Mouse (Mus musculus) heart, embryonic 12.5 days (tissue): Measurements from ENCODE around the gene Iqca. TPM values are rescaled to one million over a fixed set of nuclear protein-coding genes. Genes with fewer than 3 reads are reported as not detected.

Experiments
- ATAC-seq: fragments of 200-750 bp; cut with Nextera tagmentation; 2 replicates; pipeline ENCODE4 v1.8.0; 2017; ENCODE audit warnings: moderate TSS enrichment, moderate library complexity; ENCODE audit not compliant: insufficient number of reproducible peaks, low FRiP score
- H3K27ac ChIP-seq: fragments of 300-500 bp; sonication (generic); 2 replicates; pipeline ENCODE4 v1.5.1; 2016; ENCODE audit warnings: mild to moderate bottlenecking, moderate library complexity; ENCODE audit not compliant: poor library complexity, severe bottlenecking
- H3K27me3 ChIP-seq: fragments of 300-500 bp; sonication (generic); replicated peaks from 2 replicates; pipeline ENCODE4 v1.6.1; 2016; ENCODE audit warnings: mild to moderate bottlenecking, moderate library complexity
- H3K36me3 ChIP-seq: fragments of 300-500 bp; sonication (generic); 2 replicates; pipeline ENCODE4 v1.6.1; 2016; ENCODE audit warnings: mild to moderate bottlenecking, moderate library complexity
- H3K4me1 ChIP-seq: fragments of 300-500 bp; sonication (generic); replicated peaks from 2 replicates; pipeline ENCODE4 v1.6.1; 2016; ENCODE audit warnings: mild to moderate bottlenecking
- H3K4me2 ChIP-seq: fragments of 300-500 bp; sonication (generic); 2 replicates; pipeline ENCODE4 v1.6.1; 2016; ENCODE audit warnings: mild to moderate bottlenecking, moderate library complexity
- H3K4me3 ChIP-seq: fragments of 300-500 bp; sonication (generic); 2 replicates; pipeline ENCODE4 v1.5.1; 2016; ENCODE audit warnings: mild to moderate bottlenecking
- H3K9ac ChIP-seq: fragments of 300-500 bp; sonication (generic); 2 replicates; pipeline ENCODE4 v1.6.1; 2016; ENCODE audit warnings: mild to moderate bottlenecking, moderate library complexity
- H3K9me3 ChIP-seq: fragments of 300-500 bp; sonication (generic); replicated peaks from 2 replicates; pipeline ENCODE4 v1.6.1; 2016; ENCODE audit warnings: mild to moderate bottlenecking, moderate library complexity
- WGBS: fragments of 180-500 bp; shearing (Covaris S2); methylation state at CpG from one replicate; pipeline ENCODE4 v1.1.7; 2016; 5-methylcytosine and 5-hydroxymethylcytosine counted together
- polyA plus RNA-seq: library from polyadenylated mRNA; unstranded; fragments of >200 nt; fragmentation: Nextera tagmentation; extraction: Ambion mirVana; gene quantifications from 2 replicates; pipeline ENCODE4 v1.2.1, GENCODE M21; 2016

Gene Iqca
- polyA plus RNA-seq, 1 experiment from 2014 or later: not detected

GRCm38 (mm10) chr1:90132402-90132801 is 20.8 kb downstream of the Iqca start:
- Histone ChIP-seq H3K27ac (no peak overlapping the region), H3K36me3 (no peaks in the 10 kb centered on the region), H3K27me3 (peaks cover 20% of the 10 kb centered on the region; the same call in 1 of the 2 replicates), H3K9me3 (no peaks in the 10 kb centered on the region), H3K9ac (no peak overlapping the region), H3K4me3 (no peak overlapping the region), H3K4me2 (no peak overlapping the region), H3K4me1 (no peaks in the 10 kb centered on the region; the same call in 1 of the 2 replicates)
- ATAC-seq: no peak
- WGBS: 86% methylated on average over 11 of the region's 11 CpGs

GRCm38 (mm10) chr1:90131982-90132381 is 21.2 kb downstream of the Iqca start:
- Histone ChIP-seq H3K4me3 (no peak overlapping the region), H3K4me1 (no peaks in the 10 kb centered on the region; the same call in 1 of the 2 replicates), H3K36me3 (no peaks in the 10 kb centered on the region), H3K9me3 (no peaks in the 10 kb centered on the region), H3K9ac (no peak overlapping the region), H3K27ac (no peak overlapping the region), H3K27me3 (0 out of 2 replicates have a peak, but pooled peaks cover 17% of the 10 kb centered on the region), H3K4me2 (no peak overlapping the region)
- no peak for ATAC-seq
- 81% methylated on average over 7 of the region's 7 CpGs for WGBS

- no peaks in the 10 kb centered on the region for H3K36me3 ChIP-seq
- ATAC-seq: no peak
- 89% methylated on average over 12 of the region's 12 CpGs for WGBS
- no peak overlapping the region for H3K9ac ChIP-seq
- H3K27me3 ChIP-seq: peaks cover 32% of the 10 kb centered on the region
- no peak overlapping the region for H3K4me3 ChIP-seq
- H3K9me3 ChIP-seq: no peaks in the 10 kb centered on the region; the same call in 1 of the 2 replicates
- no peak overlapping the region for H3K27ac ChIP-seq
- peaks cover 5% of the 10 kb centered on the region; the same call in 1 of the 2 replicates for H3K4me1 ChIP-seq
- no peak overlapping the region for H3K4me2 ChIP-seq
These were observed 28.6 kb downstream of the Iqca start for GRCm38 (mm10) chr1:90124561-90124960.

GRCm38 (mm10) chr1:90120706-90121105 is 32.5 kb downstream of the Iqca start:
- WGBS: 76% methylated on average over 6 of the region's 6 CpGs
- no peak for ATAC-seq
- 0 out of 2 replicates have a peak, but pooled peaks cover 5% of the 10 kb centered on the region for H3K4me1 ChIP-seq
- no peaks in the 10 kb centered on the region for H3K36me3 ChIP-seq
- H3K4me2 ChIP-seq: no peak overlapping the region
- peaks cover 23% of the 10 kb centered on the region for H3K27me3 ChIP-seq
- no peaks in the 10 kb centered on the region; the same call in 1 of the 2 replicates for H3K9me3 ChIP-seq
- no peak overlapping the region for H3K9ac ChIP-seq
- no peak overlapping the region for H3K4me3 ChIP-seq
- H3K27ac ChIP-seq: no peak overlapping the region

GRCm38 (mm10) chr1:90119214-90119613 is 34.0 kb downstream of the Iqca start:
- H3K9ac ChIP-seq: no peak overlapping the region
- ATAC-seq: no peak
- 0 out of 2 replicates have a peak, but pooled peaks cover 5% of the 10 kb centered on the region for H3K4me1 ChIP-seq
- no peaks in the 10 kb centered on the region; the same call in 1 of the 2 replicates for H3K9me3 ChIP-seq
- 83% methylated on average over 12 of the region's 12 CpGs for WGBS
- no peak overlapping the region for H3K27ac ChIP-seq
- H3K4me3 ChIP-seq: no peak overlapping the region
- H3K36me3 ChIP-seq: no peaks in the 10 kb centered on the region
- no peak overlapping the region for H3K4me2 ChIP-seq
- peaks cover 13% of the 10 kb centered on the region for H3K27me3 ChIP-seq

GRCm38 (mm10) chr1:90117207-90117606 is 36.0 kb downstream of the Iqca start:
- Histone ChIP-seq H3K4me2 (no peak overlapping the region), H3K27ac (no peak overlapping the region), H3K27me3 (peaks cover 12% of the 10 kb centered on the region), H3K9me3 (no peaks in the 10 kb centered on the region), H3K4me1 (no peaks in the 10 kb centered on the region), H3K36me3 (no peaks in the 10 kb centered on the region), H3K4me3 (no peak overlapping the region), H3K9ac (no peak overlapping the region)
- no peak for ATAC-seq
- 77% methylated on average over 7 of the region's 7 CpGs for WGBS

GRCm38 (mm10) chr1:90114586-90114985 is 38.6 kb downstream of the Iqca start:
- H3K27ac ChIP-seq: no peak overlapping the region
- H3K27me3 ChIP-seq: peaks cover 2% of the 10 kb centered on the region
- no peak overlapping the region for H3K4me3 ChIP-seq
- 89% methylated on average over 5 of the region's 5 CpGs for WGBS
- H3K4me2 ChIP-seq: no peak overlapping the region
- no peak overlapping the region for H3K9ac ChIP-seq
- no peaks in the 10 kb centered on the region for H3K36me3 ChIP-seq
- H3K9me3 ChIP-seq: no peaks in the 10 kb centered on the region
- no peak for ATAC-seq
- no peaks in the 10 kb centered on the region for H3K4me1 ChIP-seq

GRCm38 (mm10) chr1:90113655-90114244 is 39.5 kb downstream of the Iqca start:
- no peak for ATAC-seq

GRCm38 (mm10) chr1:90112669-90113068 is 40.5 kb downstream of the Iqca start:
- no peaks in the 10 kb centered on the region for H3K4me1 ChIP-seq
- H3K9me3 ChIP-seq: no peaks in the 10 kb centered on the region
- H3K27me3 ChIP-seq: peaks cover 2% of the 10 kb centered on the region
- no peak overlapping the region for H3K4me2 ChIP-seq
- WGBS: 73% methylated on average over 2 of the region's 2 CpGs
- H3K4me3 ChIP-seq: no peak overlapping the region
- ATAC-seq: no peak
- H3K27ac ChIP-seq: no peak overlapping the region
- H3K9ac ChIP-seq: no peak overlapping the region
- H3K36me3 ChIP-seq: no peaks in the 10 kb centered on the region

More at GRCm38 (mm10) chr1:90113655-90114244, 39.5 kb downstream of the Iqca start:
- Histone ChIP-seq H3K4me2 (no peak overlapping the region), H3K27me3 (peaks cover 2% of the 10 kb centered on the region), H3K4me1 (no peaks in the 10 kb centered on the region), H3K27ac (no peak overlapping the region), H3K36me3 (no peaks in the 10 kb centered on the region), H3K9ac (no peak overlapping the region), H3K9me3 (no peaks in the 10 kb centered on the region), H3K4me3 (no peak overlapping the region)
- 83% methylated on average over 6 of the region's 6 CpGs for WGBS

- H3K9ac ChIP-seq: no peak overlapping the region
- no peaks in the 10 kb centered on the region for H3K36me3 ChIP-seq
- ATAC-seq: no peak
- H3K4me1 ChIP-seq: no peaks in the 10 kb centered on the region
- H3K27me3 ChIP-seq: no peaks in the 10 kb centered on the region; the same call in 1 of the 2 replicates
- no peak overlapping the region for H3K4me2 ChIP-seq
- no peak overlapping the region for H3K4me3 ChIP-seq
- 56% methylated on average over 2 of the region's 2 CpGs for WGBS
- no peak overlapping the region for H3K27ac ChIP-seq
- H3K9me3 ChIP-seq: no peaks in the 10 kb centered on the region
These were observed 41.9 kb downstream of the Iqca start for GRCm38 (mm10) chr1:90111198-90111839.

- no peak overlapping the region for H3K27ac ChIP-seq
- H3K9ac ChIP-seq: no peak overlapping the region
- WGBS: 61% methylated on average over 8 of the region's 8 CpGs
- H3K36me3 ChIP-seq: no peaks in the 10 kb centered on the region
- no peak for ATAC-seq
- no peaks in the 10 kb centered on the region for H3K9me3 ChIP-seq
- no peaks in the 10 kb centered on the region for H3K27me3 ChIP-seq
- H3K4me2 ChIP-seq: no peak overlapping the region
- no peak overlapping the region for H3K4me3 ChIP-seq
- no peaks in the 10 kb centered on the region for H3K4me1 ChIP-seq
These were observed 49.2 kb downstream of the Iqca start for GRCm38 (mm10) chr1:90103896-90104487.
